Mouse (Mus musculus) CH12.LX (cell line): ENCODE results near the gene Lep.

Experiments used
- CHD1 ChIP-seq: IDR thresholded peaks from 2 replicates; pipeline ENCODE4 v1.6.1; 2012; ENCODE audit warnings: low read depth, low read length, improper control_type of control experiment, inconsistent platforms
- CTCF ChIP-seq, 2 experiments: IDR thresholded peaks in 1 of 2; conservative IDR thresholded peaks in 1 of 2; 2 replicates each; pipeline ENCODE4 v1.5.1; 2011 to 2012; ENCODE audit warnings: low read depth in 2 of 2, low read length in 2 of 2, improper control_type of control experiment in 1 of 2, inconsistent platforms in 1 of 2, mild to moderate bottlenecking in 1 of 2, moderate library complexity in 1 of 2
- E2F4 ChIP-seq: IDR thresholded peaks from 2 replicates; pipeline ENCODE4 v1.6.1; 2011; ENCODE audit warnings: low read depth, low read length, improper control_type of control experiment; ENCODE audit not compliant: insufficient replicate concordance
- EP300 ChIP-seq: IDR thresholded peaks from 2 replicates; pipeline ENCODE4 v1.6.1; 2011; ENCODE audit warnings: low read length, improper control_type of control experiment
- GABPA ChIP-seq: IDR thresholded peaks from 2 replicates; pipeline ENCODE4 v1.6.1; 2012; ENCODE audit warnings: low read depth, low read length, improper control_type of control experiment, inconsistent platforms; ENCODE audit not compliant: insufficient replicate concordance
- MAFK ChIP-seq: IDR thresholded peaks from 2 replicates; pipeline ENCODE4 v1.6.1; 2011; ENCODE audit warnings: low read length, improper control_type of control experiment; ENCODE audit not compliant: insufficient replicate concordance
- MAZ ChIP-seq: IDR thresholded peaks from 2 replicates; pipeline ENCODE4 v1.6.1; 2012; ENCODE audit warnings: low read depth, mild to moderate bottlenecking, inconsistent platforms, low read length, improper control_type of control experiment, moderate library complexity
- PAX5 ChIP-seq: IDR thresholded peaks from 2 replicates; pipeline ENCODE4 v1.6.1; 2012; ENCODE audit warnings: low read length, inconsistent platforms, mixed read lengths
- POLR2A ChIP-seq: IDR thresholded peaks from 2 replicates; pipeline ENCODE4 v1.6.1; 2011; ENCODE audit warnings: low read depth, mild to moderate bottlenecking, improper control_type of control experiment, low read length
- POLR2AphosphoS2 ChIP-seq: IDR thresholded peaks from 2 replicates; pipeline ENCODE4 v1.6.1; 2011; ENCODE audit warnings: low read depth, low read length, improper control_type of control experiment
- SMC3 ChIP-seq: IDR thresholded peaks from 2 replicates; pipeline ENCODE4 v1.6.1; 2011; ENCODE audit warnings: low read depth, low read length, improper control_type of control experiment
- USF1 ChIP-seq: IDR thresholded peaks from 2 replicates; pipeline ENCODE4 v1.6.1; 2014; ENCODE audit warnings: low read depth, mild to moderate bottlenecking, inconsistent platforms, low read length, improper control_type of control experiment
- USF2 ChIP-seq: conservative IDR thresholded peaks from 2 replicates; pipeline ENCODE4 v1.6.1; 2011; ENCODE audit warnings: low read depth, low read length, improper control_type of control experiment
- ZC3H11A ChIP-seq: IDR thresholded peaks from 2 replicates; pipeline ENCODE4 v1.6.1; 2012; ENCODE audit warnings: low read depth, mild to moderate bottlenecking, inconsistent platforms, low read length, improper control_type of control experiment

GRCm38 (mm10) chr6:29021501-29021900 is 38.5 kb upstream of the Lep start:
- TF ChIP-seq POLR2A, result no peak
- no peak for TF ChIP-seq CTCF (conservative IDR thresholded peaks at IDR 0.05 in 1 of 2, IDR thresholded peaks at IDR 0.05 in 1 of 2; ENCODE audit: low read depth in 2 of 2, low read length in 2 of 2)
- no peak for TF ChIP-seq GABPA
- no peak for TF ChIP-seq EP300
- TF ChIP-seq USF1, result no peak
- no peak for TF ChIP-seq USF2
- TF ChIP-seq MAFK, result no peak
- no peak for TF ChIP-seq CHD1
- no peak for TF ChIP-seq MAZ
- TF ChIP-seq SMC3, result no peak
- TF ChIP-seq POLR2AphosphoS2, result no peak
- no peak for TF ChIP-seq E2F4
- no peak for TF ChIP-seq PAX5
- TF ChIP-seq ZC3H11A, result no peak
